Mouse (Mus musculus): ENCODE measurements around the gene Srf.

- TF ChIP-seq E2F4 (IDR thresholded peaks at IDR 0.05; ENCODE audit: insufficient read depth) (no peak), POLR2AphosphoS2 (IDR thresholded peaks at IDR 0.05; ENCODE audit: insufficient read length, low read depth) (no peak), CEBPB (IDR thresholded peaks at IDR 0.05; ENCODE audit: insufficient read depth, poor library complexity, severe bottlenecking) (no peak)
Measured at GRCm38 (mm10) chr17:46590439-46590838, 34.5 kb upstream of the Srf start.
